Comparison of ENCODE assay signal across 26 mouse cellular contexts in genomic region chr10:83718855-83719474, GRCm38 (mm10). TPM values are rescaled to one million over a fixed set of nuclear protein-coding genes. Genes with fewer than 3 reads are reported as not detected.
DNase-seq lines count a peak whose midpoint lies in the region; ATAC-seq and TF ChIP-seq lines count a peak whose summit lies in the region.
"Had no signal": no experiment of that assay in that cellular context is flagged by ENCODE, and none has a peak within 500 bp of the region (broad histone marks: within the 10 kb centered on the region; RNA-seq: fewer than 3 reads in every experiment).

No protein-coding gene starts in this region.

- no peaks in the 10 kb centered on the region for H3K36me3 ChIP-seq in thymus, adult 2 months (ENCODE audit: control insufficient read depth, insufficient read depth, low read length)
- H3K36me3 ChIP-seq: embryonic facial prominence, embryonic 13.5 days; forebrain, embryonic 12.5 days; heart, embryonic 13.5 days; midbrain, embryonic 10.5 days; stomach, embryonic 15.5 days had no signal

- ATAC-seq in common myeloid progenitor, adult 5-6 weeks (replicated peaks; ENCODE audit: low read depth, poor library complexity, severe bottlenecking) = peak; percentile 43
- 0 out of 2 replicates have a peak, but pooled peaks have one; percentile 44 for ATAC-seq in megakaryocyte-erythroid progenitor cell, adult 5-6 weeks (replicated peaks; ENCODE audit: low FRiP score, low TSS enrichment, poor library complexity, severe bottlenecking)
- ATAC-seq: intestine, embryonic 16.5 days; midbrain, embryonic 16.5 days had no signal

- no peak for TF ChIP-seq CTCF in thymus, adult 2 months (IDR thresholded peaks at IDR 0.05; ENCODE audit: borderline replicate concordance, control insufficient read depth, extremely low read depth, insufficient read depth, low read length, poor library complexity)
- TF ChIP-seq CTCF in gastrocnemius, adult 2 months (IDR thresholded peaks at IDR 0.05) = no peak

- H3K27ac ChIP-seq in thymus, adult 2 months (ENCODE audit: control insufficient read depth, insufficient read depth, low read length) = peak overlapping the region; percentile 56; the same call in 1 of the 2 replicates
- H3K27ac ChIP-seq in gastrocnemius, adult 2 months = no peak overlapping the region
- H3K27ac ChIP-seq: embryonic facial prominence, embryonic 13.5 days; forebrain, embryonic 12.5 days; heart, embryonic 13.5 days; hindbrain, embryonic 14.5 days; layer of hippocampus, adult 2 months; midbrain, embryonic 10.5 days; stomach, embryonic 15.5 days had no signal

- intact Hi-C loops in gastrocnemius, postnatal 36 days (cut with DNase I) = no loop called here
- intact Hi-C loops in gastrocnemius, adult 2 months (cut with DNase I) = no loop called here

- peak; percentile 14 for DNase-seq in thymus, adult 2 months
- no peak for DNase-seq in thymus, postnatal 4 days
- DNase-seq in ovary, postnatal 14 days (ENCODE audit: low spot score) = no peak
- no peak for DNase-seq in gastrocnemius, postnatal 36 days
- no peak for DNase-seq in gastrocnemius, adult 2 months
- DNase-seq: adrenal gland, postnatal 25 days; cerebellum, postnatal 10 days; heart, postnatal 14 days; kidney, adult 9 months; kidney, postnatal 25 days; lung, postnatal 4 days; right cerebral cortex, adult 18-20 months had no signal

- no peaks in the 10 kb centered on the region; the same call in 1 of the 2 replicates for H3K27me3 ChIP-seq in thymus, adult 2 months (ENCODE audit: control insufficient read depth, insufficient read depth, low read length)
- H3K27me3 ChIP-seq: heart, embryonic 13.5 days; stomach, embryonic 15.5 days had no signal

- no peak for TF ChIP-seq POLR2A in thymus, adult 2 months (IDR thresholded peaks at IDR 0.05; ENCODE audit: control insufficient read depth, extremely low read depth, insufficient read depth, low read length, poor library complexity)

- WGBS in thymus, adult 2 months = 10% methylated on average over 12 of the region's 12 CpGs

- peaks cover 34% of the 10 kb centered on the region for H3K4me1 ChIP-seq in thymus, adult 2 months (replicated peaks; ENCODE audit: control insufficient read depth, insufficient read depth, low read length)

- no peak overlapping the region for H3K4me3 ChIP-seq in thymus, adult 2 months (ENCODE audit: control insufficient read depth, insufficient read depth, low read length)
- H3K4me3 ChIP-seq in gastrocnemius, adult 2 months = no peak overlapping the region
- H3K4me3 ChIP-seq: embryonic facial prominence, embryonic 13.5 days; erythroblast, embryonic 14.5 days; forebrain, embryonic 12.5 days; heart, embryonic 13.5 days; layer of hippocampus, adult 2 months; midbrain, embryonic 10.5 days; myocyte; stomach, embryonic 15.5 days had no signal

RNA-seq across cellular contexts. Expression of gene 1500009L16Rik, which starts 3.7 kb away (rescaled TPM):
- 7.8 and 14.5 TPM in 2 replicates for polyA plus RNA-seq in thymus, adult 2 months (2012; rRNA removed)
- total RNA-seq in common myeloid progenitor, adult 5-6 weeks (2017) = 2.4 and 3.0 TPM in 2 replicates
- not detected in 2 replicates for total RNA-seq in megakaryocyte-erythroid progenitor cell, adult 5-6 weeks (2014; fragmentation: Nextera tagmentation)
- total RNA-seq in megakaryocyte-erythroid progenitor cell, adult 5-6 weeks (2017) = not detected in 2 replicates
- total RNA-seq in gastrocnemius, postnatal 36 days (2021) = 1 to 10 TPM in 1 of 2 experiments, under 1 TPM in 1; 0.57 to 1.1 TPM
- total RNA-seq in gastrocnemius, adult 2 months (2021) = 1 to 10 TPM in 1 of 2 experiments, under 1 TPM in 1; 0.89 to 1.4 TPM
- total RNA-seq: liver, adult 2 months had no signal
- polyA plus RNA-seq: erythroblast, embryonic 14.5 days; liver, adult 2 months; myocyte had no signal
